Mouse (Mus musculus): Measurements from ENCODE around the gene Pla2g16. TPM values are rescaled to one million over a fixed set of nuclear protein-coding genes. Genes with fewer than 3 reads are reported as not detected.

Pla2g16 gene
- polyA plus RNA-seq, 1 experiment from 2014 or later: 4.7 TPM

GRCm38 (mm10) chr19:7566826-7567225, 9.6 kb downstream of the Pla2g16 start:
- ATAC-seq (ENCODE audit: low FRiP score): no peak
- H3K27me3 ChIP-seq (replicated peaks): no peaks in the 10 kb centered on the region
- H3K27ac ChIP-seq (replicated peaks): no peak overlapping the region
- H3K4me2 ChIP-seq: no peak overlapping the region
- H3K4me3 ChIP-seq (replicated peaks): no peak overlapping the region
- H3K9ac ChIP-seq (replicated peaks): no peak overlapping the region
- H3K9me3 ChIP-seq (replicated peaks): no peaks in the 10 kb centered on the region
- WGBS: 68% methylated on average over 3 of the region's 3 CpGs
- H3K36me3 ChIP-seq: no peaks in the 10 kb centered on the region
- H3K4me1 ChIP-seq: no peaks in the 10 kb centered on the region

- Histone ChIP-seq H3K4me2 (no peak overlapping the region), H3K4me3 (replicated peaks) (no peak overlapping the region), H3K36me3 (no peaks in the 10 kb centered on the region), H3K9ac (replicated peaks) (no peak overlapping the region), H3K27me3 (replicated peaks) (no peaks in the 10 kb centered on the region), H3K4me1 (no peaks in the 10 kb centered on the region), H3K27ac (replicated peaks) (no peak overlapping the region), H3K9me3 (replicated peaks) (no peaks in the 10 kb centered on the region)
- 71% methylated on average over 3 of the region's 3 CpGs for WGBS
- no peak for ATAC-seq (ENCODE audit: low FRiP score)
Measured at GRCm38 (mm10) chr19:7568364-7568763, 11.1 kb downstream of the Pla2g16 start.

- Histone ChIP-seq H3K27me3 (replicated peaks) (no peaks in the 10 kb centered on the region), H3K9me3 (replicated peaks) (no peaks in the 10 kb centered on the region), H3K4me1 (no peaks in the 10 kb centered on the region), H3K36me3 (no peaks in the 10 kb centered on the region), H3K4me2 (no peak overlapping the region), H3K4me3 (replicated peaks) (no peak overlapping the region), H3K9ac (replicated peaks) (no peak overlapping the region), H3K27ac (replicated peaks) (no peak overlapping the region)
- WGBS: 85% methylated on average over 5 of the region's 5 CpGs
- no peak for ATAC-seq (ENCODE audit: low FRiP score)
Measured at GRCm38 (mm10) chr19:7569650-7570049, 12.4 kb downstream of the Pla2g16 start.

GRCm38 (mm10) chr19:7576180-7576579, 18.9 kb downstream of the Pla2g16 start:
- Histone ChIP-seq H3K9ac (replicated peaks) (no peak overlapping the region), H3K9me3 (replicated peaks) (no peaks in the 10 kb centered on the region), H3K4me2 (no peak overlapping the region), H3K27ac (replicated peaks) (no peak overlapping the region), H3K4me1 (no peaks in the 10 kb centered on the region), H3K27me3 (replicated peaks) (no peaks in the 10 kb centered on the region), H3K4me3 (replicated peaks) (no peak overlapping the region), H3K36me3 (no peaks in the 10 kb centered on the region)
- ATAC-seq (ENCODE audit: low FRiP score): no peak
- 96% methylated on average over 1 of the region's 1 CpGs for WGBS

GRCm38 (mm10) chr19:7577710-7578109, 20.5 kb downstream of the Pla2g16 start:
- Histone ChIP-seq H3K27me3 (replicated peaks) (no peaks in the 10 kb centered on the region), H3K4me3 (replicated peaks) (no peak overlapping the region), H3K36me3 (no peaks in the 10 kb centered on the region), H3K4me2 (no peak overlapping the region), H3K4me1 (no peaks in the 10 kb centered on the region), H3K9ac (replicated peaks) (no peak overlapping the region), H3K9me3 (replicated peaks) (no peaks in the 10 kb centered on the region), H3K27ac (replicated peaks) (no peak overlapping the region)
- WGBS: 92% methylated on average over 3 of the region's 3 CpGs
- ATAC-seq (ENCODE audit: low FRiP score): no peak

- ATAC-seq (ENCODE audit: low FRiP score): no peak
- Histone ChIP-seq H3K4me2 (no peak overlapping the region), H3K4me1 (no peaks in the 10 kb centered on the region), H3K9ac (replicated peaks) (no peak overlapping the region), H3K4me3 (replicated peaks) (no peak overlapping the region), H3K27me3 (replicated peaks) (no peaks in the 10 kb centered on the region), H3K9me3 (replicated peaks) (no peaks in the 10 kb centered on the region), H3K27ac (replicated peaks) (no peak overlapping the region), H3K36me3 (no peaks in the 10 kb centered on the region)
- WGBS: 73% methylated on average over 5 of the region's 5 CpGs
Measured at GRCm38 (mm10) chr19:7581042-7581441, 23.8 kb downstream of the Pla2g16 start.

- Histone ChIP-seq H3K4me3 (replicated peaks) (no peak overlapping the region), H3K27ac (replicated peaks) (no peak overlapping the region), H3K9me3 (replicated peaks) (no peaks in the 10 kb centered on the region), H3K4me1 (no peaks in the 10 kb centered on the region), H3K9ac (replicated peaks) (no peak overlapping the region), H3K4me2 (no peak overlapping the region), H3K27me3 (replicated peaks) (no peaks in the 10 kb centered on the region), H3K36me3 (no peaks in the 10 kb centered on the region)
- no peak for ATAC-seq (ENCODE audit: low FRiP score)
- 63% methylated on average over 7 of the region's 7 CpGs for WGBS
Measured at GRCm38 (mm10) chr19:7583101-7583500, 25.8 kb downstream of the Pla2g16 start.

- WGBS: 87% methylated on average over 3 of the region's 3 CpGs
- Histone ChIP-seq H3K9ac (replicated peaks) (no peak overlapping the region), H3K4me1 (no peaks in the 10 kb centered on the region), H3K36me3 (no peaks in the 10 kb centered on the region), H3K27me3 (replicated peaks) (no peaks in the 10 kb centered on the region), H3K4me3 (replicated peaks) (no peak overlapping the region), H3K4me2 (no peak overlapping the region), H3K9me3 (replicated peaks) (no peaks in the 10 kb centered on the region), H3K27ac (replicated peaks) (no peak overlapping the region)
- ATAC-seq (ENCODE audit: low FRiP score): no peak
Measured at GRCm38 (mm10) chr19:7583599-7583998, 26.3 kb downstream of the Pla2g16 start.

GRCm38 (mm10) chr19:7585279-7585678, 28.0 kb downstream of the Pla2g16 start:
- H3K9ac ChIP-seq (replicated peaks): no peak overlapping the region
- H3K4me2 ChIP-seq: no peak overlapping the region
- no peak for ATAC-seq (ENCODE audit: low FRiP score)
- H3K9me3 ChIP-seq (replicated peaks): no peaks in the 10 kb centered on the region
- no peaks in the 10 kb centered on the region for H3K4me1 ChIP-seq
- no peak overlapping the region for H3K4me3 ChIP-seq (replicated peaks)
- H3K36me3 ChIP-seq: no peaks in the 10 kb centered on the region
- WGBS: 92% methylated on average over 8 of the region's 8 CpGs
- H3K27ac ChIP-seq (replicated peaks): no peak overlapping the region
- no peaks in the 10 kb centered on the region for H3K27me3 ChIP-seq (replicated peaks)

- H3K4me2 ChIP-seq: no peak overlapping the region
- H3K27ac ChIP-seq (replicated peaks): no peak overlapping the region
- H3K36me3 ChIP-seq: no peaks in the 10 kb centered on the region
- no peaks in the 10 kb centered on the region for H3K4me1 ChIP-seq
- H3K9me3 ChIP-seq (replicated peaks): no peaks in the 10 kb centered on the region
- ATAC-seq (ENCODE audit: low FRiP score): no peak
- no peak overlapping the region for H3K4me3 ChIP-seq (replicated peaks)
- no peak overlapping the region for H3K9ac ChIP-seq (replicated peaks)
- 92% methylated on average over 6 of the region's 6 CpGs for WGBS
- H3K27me3 ChIP-seq (replicated peaks): no peaks in the 10 kb centered on the region
Measured at GRCm38 (mm10) chr19:7585764-7586163, 28.5 kb downstream of the Pla2g16 start.

GRCm38 (mm10) chr19:7590795-7591194, 33.5 kb downstream of the Pla2g16 start:
- H3K4me1 ChIP-seq: no peaks in the 10 kb centered on the region
- H3K9ac ChIP-seq (replicated peaks): no peak overlapping the region
- no peaks in the 10 kb centered on the region; the same call in 1 of the 2 replicates for H3K27me3 ChIP-seq (replicated peaks)
- ATAC-seq (ENCODE audit: low FRiP score): no peak
- no peaks in the 10 kb centered on the region for H3K36me3 ChIP-seq
- no peak overlapping the region for H3K4me3 ChIP-seq (replicated peaks)
- no peak overlapping the region for H3K27ac ChIP-seq (replicated peaks)
- no peak overlapping the region for H3K4me2 ChIP-seq
- H3K9me3 ChIP-seq (replicated peaks): no peaks in the 10 kb centered on the region

- Histone ChIP-seq H3K4me1 (no peaks in the 10 kb centered on the region), H3K27me3 (replicated peaks) (no peaks in the 10 kb centered on the region; the same call in 1 of the 2 replicates), H3K9ac (replicated peaks) (no peak overlapping the region), H3K27ac (replicated peaks) (no peak overlapping the region), H3K4me3 (replicated peaks) (no peak overlapping the region), H3K36me3 (no peaks in the 10 kb centered on the region), H3K9me3 (replicated peaks) (no peaks in the 10 kb centered on the region), H3K4me2 (no peak overlapping the region)
- ATAC-seq (ENCODE audit: low FRiP score): no peak
- WGBS: 66% methylated on average over 3 of the region's 3 CpGs
Measured at GRCm38 (mm10) chr19:7592018-7592417, 34.8 kb downstream of the Pla2g16 start.

GRCm38 (mm10) chr19:7595534-7595933, 38.3 kb downstream of the Pla2g16 start:
- peak; percentile 38; the same call in 1 of the 2 replicates for ATAC-seq (ENCODE audit: low FRiP score)
- H3K36me3 ChIP-seq: no peaks in the 10 kb centered on the region
- H3K4me1 ChIP-seq: no peaks in the 10 kb centered on the region
- WGBS: 32% methylated on average over 2 of the region's 2 CpGs
- no peak overlapping the region for H3K4me3 ChIP-seq (replicated peaks)
- no peak overlapping the region for H3K4me2 ChIP-seq
- H3K9me3 ChIP-seq (replicated peaks): no peaks in the 10 kb centered on the region
- H3K27ac ChIP-seq (replicated peaks): no peak overlapping the region
- H3K27me3 ChIP-seq (replicated peaks): no peaks in the 10 kb centered on the region; the same call in 1 of the 2 replicates
- H3K9ac ChIP-seq (replicated peaks): no peak overlapping the region

Data from neural tube, embryonic 15.5 days (tissue).